Mouse (Mus musculus) activated CD4-positive, CD25-positive, alpha-beta regulatory T cell, adult 9 weeks (primary cell): Measurements from ENCODE around the gene Dvl1. TPM values are rescaled to one million over a fixed set of nuclear protein-coding genes. Genes with fewer than 3 reads are reported as not detected.

Source experiments
- polyA plus RNA-seq: library from polyadenylated mRNA; unstranded; fragments of 100-300 nt; shearing (Covaris generic); gene quantifications from one replicate; pipeline ENCODE4 v1.2.1, GENCODE M21; 2017

The Dvl1 gene
- polyA plus RNA-seq: 2.8 TPM

DNA sequence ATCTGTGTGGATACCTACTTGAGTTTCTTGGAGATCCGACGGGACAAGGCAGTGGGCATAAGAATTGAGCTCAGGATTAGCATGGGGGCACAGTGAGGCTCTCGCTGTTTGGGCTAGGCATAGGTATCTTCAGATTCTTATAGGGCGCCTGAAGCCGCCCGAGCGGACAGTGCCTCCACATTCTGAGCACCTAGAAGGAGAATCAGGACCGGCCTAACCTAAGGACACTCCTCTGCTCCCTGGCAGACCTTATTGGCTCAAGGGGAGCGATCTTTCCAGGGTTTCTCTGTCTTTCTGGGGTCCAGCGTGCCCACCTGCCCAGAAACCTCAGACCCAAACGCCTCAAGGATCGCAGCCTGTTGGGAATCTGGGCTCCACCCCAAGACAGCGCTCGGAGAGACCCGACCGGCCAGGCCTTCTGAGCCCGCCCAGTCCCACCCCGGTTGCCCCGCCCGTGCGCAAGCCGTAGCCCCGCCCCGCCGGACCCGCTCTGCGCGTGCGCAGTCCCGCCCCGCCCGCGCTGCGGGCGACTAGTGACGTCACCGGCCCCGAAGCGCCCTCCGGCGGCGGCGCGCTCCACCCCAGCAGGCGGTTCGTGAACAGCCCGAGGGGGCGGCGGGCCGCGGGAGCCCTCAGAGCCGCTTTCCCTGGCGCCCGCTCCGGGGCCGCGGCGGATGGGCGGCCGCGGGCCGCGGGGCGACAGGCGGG, at the start of gene Dvl1:
Gene Dvl1, plus strand, starts transcription at position 532 of the 708 bp plus-strand sequence.

DNA sequence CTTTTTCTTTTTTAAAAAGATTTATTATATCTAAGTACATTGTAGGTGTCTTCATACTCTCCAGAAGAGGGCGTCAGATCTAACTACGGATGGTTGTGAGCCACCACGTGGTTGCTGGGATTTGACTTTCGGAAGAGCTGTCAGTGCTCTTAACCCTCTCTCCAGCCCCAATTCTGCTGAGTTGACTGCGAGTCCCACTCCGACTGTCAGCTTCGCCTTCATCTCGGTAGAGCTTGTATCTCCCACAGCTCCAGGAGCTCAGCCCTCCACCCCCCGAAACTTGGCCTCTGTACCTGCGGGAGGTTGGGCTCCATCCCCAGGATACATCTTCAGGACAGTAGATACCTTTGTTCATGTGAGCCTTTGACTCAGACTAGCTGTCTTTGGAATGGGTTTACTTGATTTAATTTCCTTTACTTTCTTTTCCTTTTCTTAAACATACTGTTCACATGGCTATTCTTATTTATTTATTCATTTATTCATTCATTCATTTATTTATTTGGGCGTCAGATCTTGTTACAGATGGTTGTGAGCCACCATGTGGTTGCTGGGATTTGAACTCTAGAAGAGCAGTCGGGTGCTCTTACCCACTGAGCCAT, 44.4 kb upstream of the Dvl1 start, which contains the start of gene Mrpl20:
Gene Mrpl20, plus strand, starts transcription at position 138 of the 599 bp plus-strand sequence.

DNA sequence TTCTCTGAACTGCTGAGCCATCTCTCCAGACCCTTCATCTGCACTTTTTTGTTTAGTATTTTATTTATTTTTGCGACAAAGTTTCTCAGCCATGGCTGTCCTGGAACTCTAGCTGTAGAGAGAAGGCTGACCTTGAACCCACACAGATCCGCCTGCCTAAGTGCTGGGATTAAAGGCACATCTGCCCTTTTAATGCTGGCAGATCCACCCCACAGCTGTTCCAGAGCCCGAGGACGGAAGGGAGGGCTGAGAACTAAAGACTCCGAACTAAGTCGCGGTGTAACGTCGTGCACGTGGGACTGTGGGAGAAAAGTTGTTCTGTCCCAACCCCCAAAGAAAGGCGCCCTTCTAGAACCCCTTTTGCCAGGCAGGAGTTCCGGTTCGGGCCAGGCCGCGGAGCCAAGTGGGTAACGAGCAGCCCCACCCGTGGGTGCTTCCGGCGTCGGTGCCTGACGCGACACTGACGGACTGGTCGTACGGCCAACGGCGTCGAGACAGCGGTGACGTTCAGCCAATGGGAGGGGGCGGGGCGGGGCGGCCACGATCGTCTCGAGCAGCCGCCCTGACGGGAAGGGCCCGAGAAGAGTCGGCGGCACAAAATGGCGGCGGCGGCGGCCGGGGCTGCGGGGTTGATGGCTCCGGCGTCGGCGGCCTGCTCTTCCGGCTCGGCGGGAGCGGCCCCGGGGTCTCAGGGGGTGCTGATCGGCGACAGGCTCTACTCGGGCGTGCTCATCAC, 35.1 kb upstream of the Dvl1 start, which contains the start of gene Ccnl2:
Gene Ccnl2, plus strand, starts transcription at position 561 of the 736 bp plus-strand sequence.

DNA sequence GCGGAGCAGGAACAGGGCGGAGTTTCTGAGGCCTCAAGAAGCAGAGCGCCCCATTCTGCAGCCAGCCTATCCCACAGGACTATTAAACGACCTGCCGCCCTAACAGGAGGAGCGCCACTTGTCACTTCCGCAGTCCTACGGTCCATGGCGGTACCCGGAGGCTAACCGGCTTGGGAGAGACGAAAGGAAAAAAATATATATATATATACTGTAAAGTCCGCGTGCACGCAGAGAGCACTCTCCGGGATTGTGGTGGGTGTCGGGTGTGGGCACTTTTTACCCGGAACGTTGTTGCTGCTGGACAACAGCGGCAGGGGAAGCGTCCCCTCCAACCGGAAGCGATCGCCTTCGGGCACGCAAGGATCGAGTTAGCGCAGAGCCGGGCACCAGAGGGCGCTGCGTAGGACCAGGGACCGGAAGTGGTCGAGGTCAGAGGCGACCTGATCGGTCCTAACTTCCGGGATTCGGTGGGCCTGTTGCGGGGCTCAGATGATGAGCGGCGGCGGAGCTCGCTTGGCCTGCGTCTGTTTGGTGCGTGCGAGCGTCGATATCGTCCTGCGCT, 15.9 kb upstream of the Dvl1 start, which contains the start of gene Aurkaip1:
Gene Aurkaip1, plus strand, starts transcription at position 68 of the 562 bp plus-strand sequence.

DNA sequence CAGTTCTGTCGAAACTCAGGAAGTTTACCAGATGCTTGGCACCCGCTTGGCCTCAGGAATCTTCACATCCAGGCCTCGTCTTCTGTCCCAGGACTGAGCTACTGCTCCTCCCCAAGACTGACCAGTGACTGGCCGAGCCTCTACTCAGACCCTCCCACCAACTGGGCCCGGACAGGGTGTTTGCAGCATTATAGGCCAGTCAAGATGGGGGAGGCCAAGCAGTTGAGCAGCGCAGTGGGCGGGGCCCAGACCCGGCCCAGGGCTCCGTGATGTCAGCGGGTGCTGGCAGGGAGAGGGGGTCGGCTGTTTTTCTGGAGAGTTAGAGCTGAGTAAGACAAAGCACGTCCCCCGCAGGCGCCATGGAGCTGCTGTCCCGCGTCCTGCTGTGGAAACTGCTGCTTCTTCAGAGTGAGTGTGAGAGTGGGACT, 7.7 kb upstream of the Dvl1 start, which contains the start of gene Mxra8:
Gene Mxra8, plus strand, starts transcription at position 198 of the 428 bp plus-strand sequence.

DNA sequence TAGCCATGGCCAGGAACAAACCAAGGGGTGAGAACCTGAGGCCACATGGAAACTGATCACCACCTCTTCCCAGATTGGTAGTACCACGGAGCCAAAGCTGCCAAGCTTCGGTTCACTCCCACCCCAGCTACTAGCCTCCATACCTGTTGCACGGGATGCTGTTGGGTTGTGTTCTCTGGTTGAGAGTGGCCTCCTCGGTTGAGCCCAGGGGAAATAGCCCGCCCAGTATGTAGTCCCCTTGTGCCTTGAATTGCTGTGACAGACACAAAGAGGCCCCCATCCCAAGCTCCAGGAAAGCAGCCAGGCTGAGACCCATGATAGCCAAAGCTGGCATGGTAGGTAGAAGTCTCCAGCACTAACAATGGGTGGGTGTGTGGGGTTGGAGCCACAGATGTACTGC, 15.8 kb downstream of the Dvl1 start, which contains the start of gene Tas1r3:
Gene Tas1r3, minus strand, starts transcription at position 362 of the 400 bp plus-strand sequence.

DNA sequence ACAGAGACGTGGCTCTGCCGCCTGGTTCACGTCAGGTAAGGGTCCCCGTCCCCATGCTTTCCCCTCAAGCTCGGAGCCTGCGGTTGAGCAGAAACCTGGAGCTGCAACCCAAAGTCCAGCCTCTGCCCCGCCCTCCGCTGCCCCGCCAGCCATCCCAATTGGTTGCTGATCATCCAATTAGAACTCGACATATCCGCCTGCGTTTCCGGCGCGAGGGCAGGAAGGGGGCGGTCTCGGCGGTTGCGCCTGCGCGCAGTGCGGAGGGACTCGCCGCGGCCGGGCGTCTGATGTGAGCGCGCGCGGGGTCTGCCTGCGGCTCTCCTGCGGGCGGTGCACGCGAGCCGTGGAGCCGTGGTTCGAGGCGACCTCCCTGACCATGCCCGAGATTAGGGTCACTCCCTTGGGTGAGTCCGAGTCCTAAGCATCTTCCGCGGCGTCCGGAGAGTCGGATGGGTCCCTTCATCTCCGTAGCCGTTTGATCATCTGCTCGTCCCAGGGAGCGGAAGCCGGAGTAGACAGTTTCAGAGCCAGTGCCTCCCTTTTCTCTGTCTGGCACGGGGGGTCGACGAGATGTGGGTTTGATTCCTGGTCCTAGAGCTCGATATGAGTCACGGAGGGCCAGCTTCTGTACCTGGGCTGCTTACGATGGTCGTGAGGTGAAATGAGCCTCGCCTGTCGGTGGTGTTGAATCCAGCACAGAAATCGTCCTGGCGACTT, 22.3 kb downstream of the Dvl1 start, which contains the start of the genes Cptp and Ints11:
Gene Cptp, minus strand, starts transcription at position 124 of the 717 bp plus-strand sequence.
Gene Ints11, plus strand, starts transcription at position 230 of the 717 bp plus-strand sequence.

DNA sequence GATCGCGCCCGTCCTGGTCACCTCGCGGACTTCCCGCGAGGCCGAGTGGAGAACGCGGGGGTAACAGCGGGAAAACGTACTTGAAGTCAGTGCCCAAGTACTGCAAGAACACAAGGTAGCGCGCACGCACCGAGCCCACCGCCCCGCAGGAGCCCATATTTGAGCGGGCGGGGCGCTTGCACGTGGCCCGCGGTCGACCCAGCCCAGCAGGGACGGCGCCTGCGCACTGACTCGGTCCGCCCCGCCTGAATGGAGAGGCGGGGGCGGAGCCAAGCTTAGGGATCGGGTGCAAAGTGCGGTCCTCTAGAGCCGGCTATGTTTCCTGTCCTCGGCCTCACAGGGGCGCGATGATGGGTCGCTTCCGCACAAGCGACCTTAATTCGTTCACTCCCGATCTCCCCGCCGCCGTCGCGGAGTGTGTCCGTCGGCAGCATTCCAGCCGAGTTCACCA, 44.4 kb downstream of the Dvl1 start, which contains the start of the genes Pusl1 and Acap3:
Gene Pusl1, minus strand, starts transcription at position 231 of the 451 bp plus-strand sequence.
Gene Acap3, plus strand, starts transcription at position 272 of the 451 bp plus-strand sequence.

Other genes starting within 250 kb of the Dvl1 start
- 13.5 TPM for gene Slc35e2, start 246.0 kb upstream of the Dvl1 start, polyA plus RNA-seq
- 120 TPM for gene Cdk11b, start 222.5 kb upstream of the Dvl1 start, polyA plus RNA-seq
- 1.9 TPM for gene Gm10563, start 202.0 kb upstream of the Dvl1 start, polyA plus RNA-seq
- gene Mmp23, start 194.0 kb upstream of the Dvl1 start, polyA plus RNA-seq: 0.54 TPM
- 42.3 TPM for gene Mib2, start 178.2 kb upstream of the Dvl1 start, polyA plus RNA-seq
- 0.72 TPM for gene Fndc10, start 153.1 kb upstream of the Dvl1 start, polyA plus RNA-seq
- gene Ssu72, start 142.6 kb upstream of the Dvl1 start, polyA plus RNA-seq: 160 TPM
- gene Tmem240, start 112.6 kb upstream of the Dvl1 start, polyA plus RNA-seq: 0.24 TPM
- gene Atad3a, start 86.3 kb upstream of the Dvl1 start, polyA plus RNA-seq: 38.3 TPM
- gene Vwa1, start 72.7 kb upstream of the Dvl1 start, polyA plus RNA-seq: not detected
- gene Tmem88b, start 61.5 kb upstream of the Dvl1 start, polyA plus RNA-seq: not detected
- not detected for gene Ankrd65, start 57.0 kb upstream of the Dvl1 start, polyA plus RNA-seq
- gene Mrpl20, start 44.5 kb upstream of the Dvl1 start, polyA plus RNA-seq: 138 TPM
- 168 TPM for gene Ccnl2, start 34.9 kb upstream of the Dvl1 start, polyA plus RNA-seq
- 197 TPM for gene Aurkaip1, start 16.1 kb upstream of the Dvl1 start, polyA plus RNA-seq
- gene Mxra8, start 7.7 kb upstream of the Dvl1 start, polyA plus RNA-seq: 4.0 TPM
- gene Tas1r3, start 16.0 kb downstream of the Dvl1 start, polyA plus RNA-seq: 0.92 TPM
- gene Cptp, start 22.0 kb downstream of the Dvl1 start, polyA plus RNA-seq: 20.4 TPM
- 92.1 TPM for gene Ints11, start 22.1 kb downstream of the Dvl1 start, polyA plus RNA-seq
- gene Pusl1, start 44.4 kb downstream of the Dvl1 start, polyA plus RNA-seq: 32.6 TPM
- gene Acap3, start 44.4 kb downstream of the Dvl1 start, polyA plus RNA-seq: 7.8 TPM
- 15.3 TPM for gene Ube2j2, start 96.4 kb downstream of the Dvl1 start, polyA plus RNA-seq
- 24.3 TPM for gene C1qtnf12, start 114.9 kb downstream of the Dvl1 start, polyA plus RNA-seq
- 1.3 TPM for gene B3galt6, start 145.2 kb downstream of the Dvl1 start, polyA plus RNA-seq
- 591 TPM for gene Sdf4, start 145.5 kb downstream of the Dvl1 start, polyA plus RNA-seq
- gene Tnfrsf4, start 166.4 kb downstream of the Dvl1 start, polyA plus RNA-seq: 998 TPM
- 855 TPM for gene Tnfrsf18, start 178.8 kb downstream of the Dvl1 start, polyA plus RNA-seq
- gene Ttll10, start 212.0 kb downstream of the Dvl1 start, polyA plus RNA-seq: 0.20 TPM